Mouse (Mus musculus): ENCODE measurements around the gene Zfp108.
A peak's percentile ranks its signal among the peaks of the same experiment; 100 is the strongest.
"Not testable (repeated sequence)": the region's sequence is repeated elsewhere in the genome, so short reads cannot be mapped to it uniquely, and the experiment has no call there.

The Zfp108 gene

GRCm38 (mm10) chr7:24254633-24255474 is at the start of gene Zfp108:
TSS of gene Zfp108 (plus strand) at chr7:24254794.
- DNase-seq (ENCODE audit: low read depth, low spot score): peak; percentile 87

- DNase-seq (ENCODE audit: low read depth, low spot score): peak; percentile 88
Observed at GRCm38 (mm10) chr7:24207488-24208261, 46.9 kb upstream of the Zfp108 start.

GRCm38 (mm10) chr7:24208282-24208886 is 46.2 kb upstream of the Zfp108 start:
- no peak for DNase-seq (ENCODE audit: low read depth, low spot score)

GRCm38 (mm10) chr7:24210296-24210695 is 44.3 kb upstream of the Zfp108 start:
- no peak for DNase-seq (ENCODE audit: low read depth, low spot score)

GRCm38 (mm10) chr7:24211343-24211742 is 43.3 kb upstream of the Zfp108 start, which contains the start of gene Zfp111:
TSS of gene Zfp111 (minus strand) at chr7:24211443.
- no peak for DNase-seq (ENCODE audit: low read depth, low spot score)

GRCm38 (mm10) chr7:24237040-24237791 is 17.4 kb upstream of the Zfp108 start, which contains the start of gene Zfp109:
TSS of gene Zfp109 (minus strand) at chr7:24237560.
- DNase-seq (ENCODE audit: low read depth, low spot score): peak; percentile 48

GRCm38 (mm10) chr7:24253779-24254615 is 597 bp upstream of the Zfp108 start:
- no peak for DNase-seq (ENCODE audit: low read depth, low spot score)

- no peak for DNase-seq (ENCODE audit: low read depth, low spot score)
Observed at GRCm38 (mm10) chr7:24259306-24259999, 4.9 kb downstream of the Zfp108 start.

GRCm38 (mm10) chr7:24260000-24260312 is 5.4 kb downstream of the Zfp108 start:
- no peak for DNase-seq (ENCODE audit: low read depth, low spot score)

GRCm38 (mm10) chr7:24268176-24269155 is 13.9 kb downstream of the Zfp108 start:
- DNase-seq (ENCODE audit: low read depth, low spot score): peak; percentile 32

- peak; percentile 1 for DNase-seq (ENCODE audit: low read depth, low spot score)
Observed at GRCm38 (mm10) chr7:24269256-24269655, 14.7 kb downstream of the Zfp108 start.

GRCm38 (mm10) chr7:24269667-24270287 is 15.2 kb downstream of the Zfp108 start:
- no peak for DNase-seq (ENCODE audit: low read depth, low spot score)

- peak; percentile 90 for DNase-seq (ENCODE audit: low read depth, low spot score)
Observed at GRCm38 (mm10) chr7:24270288-24270672, 15.7 kb downstream of the Zfp108 start, which contains the start of gene Zfp93. TSS of gene Zfp93 (plus strand) at chr7:24270420.

- no peak for DNase-seq (ENCODE audit: low read depth, low spot score)
Observed at GRCm38 (mm10) chr7:24271191-24271590, 16.6 kb downstream of the Zfp108 start.

- DNase-seq (ENCODE audit: low read depth, low spot score): no peak
Observed at GRCm38 (mm10) chr7:24274456-24274855, 19.9 kb downstream of the Zfp108 start.

GRCm38 (mm10) chr7:24278771-24279170 is 24.2 kb downstream of the Zfp108 start:
- DNase-seq (ENCODE audit: low read depth, low spot score): not testable (repeated sequence)

GRCm38 (mm10) chr7:24280031-24280857 is 25.6 kb downstream of the Zfp108 start:
- DNase-seq (ENCODE audit: low read depth, low spot score): no peak

GRCm38 (mm10) chr7:24280858-24281145 is 26.2 kb downstream of the Zfp108 start:
- DNase-seq (ENCODE audit: low read depth, low spot score): no peak

Measured in 3T3-L1 (cell line).